Mouse (Mus musculus) liver, adult 2 months (tissue): ENCODE measurements around the gene Tmem117.

Experiments
- CTCF ChIP-seq: fragments of 200-500 bp; IDR thresholded peaks from 2 replicates; pipeline ENCODE4 v1.5.1; 2011; ENCODE audit warnings: low read depth, low read length, control low read depth
- POLR2A ChIP-seq: fragments of 200-500 bp; IDR thresholded peaks from 2 replicates; pipeline ENCODE4 v1.6.1; 2011; ENCODE audit warnings: low read length, control low read depth; ENCODE audit not compliant: insufficient read depth; ENCODE audit errors: extremely low read depth

- TF ChIP-seq CTCF: no peak
- TF ChIP-seq POLR2A: no peak
Observed at GRCm38 (mm10) chr15:94814213-94815100, 185.4 kb downstream of the Tmem117 start.
